Mouse (Mus musculus): ENCODE results near the gene Zc3h7a. TPM values are rescaled to one million over a fixed set of nuclear protein-coding genes. Genes with fewer than 3 reads are reported as not detected.

The Zc3h7a gene
- polyA plus RNA-seq, 1 experiment, result 73.2 TPM

DNA sequence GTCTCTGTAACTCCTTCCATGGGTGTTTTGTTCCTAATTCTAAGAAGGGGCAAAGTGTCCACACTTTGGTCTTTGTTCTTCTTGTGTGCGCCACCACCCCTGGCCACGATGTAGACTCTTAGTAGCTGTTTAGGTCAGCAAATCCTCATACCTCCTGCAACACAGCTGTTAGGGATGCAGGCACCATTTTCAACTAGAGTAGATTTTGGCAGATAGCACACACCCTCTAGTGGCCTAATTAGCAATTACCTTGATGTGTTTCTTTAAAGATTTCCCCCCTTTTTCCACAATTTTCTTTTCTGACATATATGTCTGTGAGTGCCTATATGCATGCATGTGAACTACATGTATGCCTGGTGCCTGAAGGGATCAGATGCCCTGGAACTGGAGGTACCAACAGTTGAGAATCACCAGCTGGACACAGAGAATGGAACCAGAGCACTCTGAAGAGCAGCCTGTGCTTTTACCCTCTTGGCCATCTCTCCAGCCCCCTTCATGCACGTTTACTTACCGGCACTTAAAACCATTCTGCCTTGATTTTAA, 66.9 kb downstream of the Zc3h7a start:
- 55% methylated on average over 4 of the region's 4 CpGs for WGBS
- DNase-seq, result no peak
- H3K4me1 ChIP-seq (ENCODE audit: control insufficient read depth, insufficient read depth, low read length), result no peaks in the 10 kb centered on the region
- H3K4me3 ChIP-seq (replicated peaks; ENCODE audit: extremely low read depth, low read depth, low read length), result no peak overlapping the region
- TF ChIP-seq POLR2A (IDR thresholded peaks at IDR 0.05; ENCODE audit: borderline replicate concordance, extremely low read depth, low read depth, low read length), result no peak
- no peak for TF ChIP-seq CTCF (IDR thresholded peaks at IDR 0.05; ENCODE audit: insufficient read depth, low read length)

DNA sequence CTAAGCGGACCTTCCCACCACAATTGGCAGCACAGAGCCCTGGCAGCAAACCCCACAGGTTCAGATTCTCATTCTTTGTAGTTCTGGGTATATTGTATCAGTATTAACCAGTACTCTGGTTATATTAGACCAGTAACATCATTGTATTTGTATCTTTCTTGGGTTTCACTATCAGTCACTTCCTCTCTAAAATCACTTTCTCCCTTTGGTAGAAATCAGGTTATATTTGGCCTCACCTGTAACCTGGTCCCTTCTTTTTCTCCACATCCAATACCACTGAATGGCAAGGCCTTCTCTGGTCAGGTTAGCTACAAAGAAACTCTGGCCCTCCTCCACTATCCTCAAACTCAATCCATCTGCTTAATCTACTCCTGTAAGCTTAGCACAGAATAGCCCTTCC, 71.3 kb downstream of the Zc3h7a start:
- Histone ChIP-seq H3K4me3 (replicated peaks; ENCODE audit: extremely low read depth, low read depth, low read length) (no peak overlapping the region), H3K4me1 (ENCODE audit: control insufficient read depth, insufficient read depth, low read length) (no peaks in the 10 kb centered on the region)
- DNase-seq, result no peak
- TF ChIP-seq CTCF (IDR thresholded peaks at IDR 0.05; ENCODE audit: insufficient read depth, low read length) (no peak), POLR2A (IDR thresholded peaks at IDR 0.05; ENCODE audit: borderline replicate concordance, extremely low read depth, low read depth, low read length) (no peak)
- WGBS, result 88% methylated on average over 1 of the region's 1 CpGs

DNA sequence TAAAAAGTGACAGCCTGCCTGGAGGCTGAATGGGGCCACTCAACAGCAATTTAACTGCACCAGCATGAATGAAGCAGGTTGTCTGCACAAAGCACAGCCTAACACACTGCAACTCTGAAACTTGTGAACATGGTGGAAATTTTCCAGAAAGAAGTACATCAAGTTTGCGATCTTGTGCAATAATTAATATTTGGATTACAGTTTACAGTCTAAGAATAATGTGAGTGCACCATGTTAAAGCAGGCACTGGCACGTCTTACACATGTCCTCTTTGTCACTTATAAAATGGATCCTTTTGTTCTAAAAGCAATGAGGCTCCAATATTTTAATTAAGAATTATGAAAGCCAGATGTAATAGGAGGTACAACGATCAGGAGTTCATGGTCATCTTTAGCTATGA, 78.9 kb downstream of the Zc3h7a start:
- Histone ChIP-seq H3K4me3 (replicated peaks; ENCODE audit: extremely low read depth, low read depth, low read length) (no peak overlapping the region), H3K4me1 (ENCODE audit: control insufficient read depth, insufficient read depth, low read length) (no peaks in the 10 kb centered on the region; the same call in 1 of the 2 replicates)
- no peak for DNase-seq
- no peak for TF ChIP-seq POLR2A (IDR thresholded peaks at IDR 0.05; ENCODE audit: borderline replicate concordance, extremely low read depth, low read depth, low read length)
- whole genome bisulfite sequencing, result 86% methylated on average over 3 of the region's 3 CpGs

DNA sequence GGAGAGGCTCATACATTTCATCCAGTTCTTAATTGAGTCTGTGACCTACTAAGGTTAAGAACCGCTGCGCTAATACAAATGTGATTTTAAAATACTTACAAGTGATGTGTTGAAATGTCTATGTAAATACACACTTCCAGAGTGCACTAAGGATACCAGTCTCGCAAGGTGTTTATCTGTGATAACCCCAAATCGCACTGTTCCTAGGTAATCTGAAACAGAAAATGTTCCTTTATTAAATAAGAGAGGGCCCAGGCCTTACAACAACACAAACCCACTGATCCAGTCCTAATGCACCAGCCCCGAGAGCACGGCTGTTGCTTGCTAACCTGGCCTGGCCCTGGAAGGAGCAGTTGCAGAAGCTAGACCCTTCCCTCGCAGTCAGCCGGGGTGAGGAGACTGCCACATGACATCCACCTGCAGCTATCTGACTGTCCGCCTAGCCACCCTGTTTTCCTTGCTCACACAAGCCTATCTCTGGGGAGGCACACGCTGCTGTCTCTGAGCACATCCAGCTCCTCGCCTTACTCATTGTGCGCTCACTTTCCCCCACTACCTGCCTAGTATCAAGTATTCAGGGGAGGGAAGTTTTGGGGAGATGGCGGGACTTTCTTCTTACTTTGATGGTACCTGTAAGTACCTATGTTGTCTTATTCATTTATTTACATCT, 82.3 kb downstream of the Zc3h7a start:
- Histone ChIP-seq H3K4me3 (replicated peaks; ENCODE audit: extremely low read depth, low read depth, low read length) (no peak overlapping the region), H3K4me1 (ENCODE audit: control insufficient read depth, insufficient read depth, low read length) (peaks cover 4% of the 10 kb centered on the region; the same call in 1 of the 2 replicates)
- DNase-seq, result no peak
- TF ChIP-seq POLR2A (IDR thresholded peaks at IDR 0.05; ENCODE audit: borderline replicate concordance, extremely low read depth, low read depth, low read length) (no peak), CTCF (IDR thresholded peaks at IDR 0.05; ENCODE audit: insufficient read depth, low read length) (no peak)
- WGBS, result 83% methylated on average over 13 of the region's 13 CpGs

DNA sequence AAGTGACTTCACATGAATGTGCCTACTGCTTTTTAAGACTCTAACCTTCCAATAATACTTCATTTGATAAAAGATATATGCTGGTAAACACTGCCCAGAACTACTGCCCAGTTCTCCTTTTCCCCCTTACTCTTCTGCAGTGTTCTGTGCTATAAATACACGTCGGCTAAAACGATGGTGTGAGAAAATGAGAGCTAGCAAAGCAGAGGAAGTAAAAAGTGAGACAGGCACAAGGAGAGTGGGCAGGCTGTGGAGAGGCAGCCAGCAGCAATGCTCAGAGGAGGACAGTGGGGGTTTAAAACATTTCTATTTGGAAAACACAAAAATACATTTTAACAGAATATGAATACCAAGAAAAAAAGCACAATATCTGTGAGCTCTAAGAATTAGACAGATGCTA, 83.7 kb downstream of the Zc3h7a start:
- Histone ChIP-seq H3K4me3 (replicated peaks; ENCODE audit: extremely low read depth, low read depth, low read length) (no peak overlapping the region), H3K4me1 (ENCODE audit: control insufficient read depth, insufficient read depth, low read length) (peaks cover 4% of the 10 kb centered on the region; the same call in 1 of the 2 replicates)
- TF ChIP-seq POLR2A (IDR thresholded peaks at IDR 0.05; ENCODE audit: borderline replicate concordance, extremely low read depth, low read depth, low read length) (no peak), CTCF (IDR thresholded peaks at IDR 0.05; ENCODE audit: insufficient read depth, low read length) (no peak)
- no peak for DNase-seq
- 22% methylated on average over 3 of the region's 3 CpGs for WGBS

DNA sequence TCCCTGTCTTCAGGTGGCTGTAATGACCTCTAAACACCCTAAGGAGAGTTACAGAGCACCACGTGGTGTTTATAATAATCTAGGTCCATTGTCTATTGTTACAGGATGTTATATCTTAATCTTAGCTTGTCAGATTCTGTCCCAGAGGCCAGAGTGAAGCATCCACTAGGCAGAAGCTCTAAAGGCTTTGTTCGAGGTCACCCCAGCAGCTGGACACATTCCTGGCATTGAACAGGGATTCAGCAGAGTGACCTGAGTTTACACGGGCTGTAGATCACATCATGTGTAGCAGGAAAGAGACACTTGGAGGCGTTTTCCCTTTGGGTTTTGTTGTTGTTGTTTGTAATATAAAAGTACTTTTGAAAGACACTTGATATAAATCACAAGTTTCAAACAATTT, 84.1 kb downstream of the Zc3h7a start:
- H3K4me3 ChIP-seq (replicated peaks; ENCODE audit: extremely low read depth, low read depth, low read length), result no peak overlapping the region
- DNase-seq, result no peak
- peaks cover 4% of the 10 kb centered on the region; the same call in 1 of the 2 replicates for H3K4me1 ChIP-seq (ENCODE audit: control insufficient read depth, insufficient read depth, low read length)
- TF ChIP-seq POLR2A (IDR thresholded peaks at IDR 0.05; ENCODE audit: borderline replicate concordance, extremely low read depth, low read depth, low read length) (no peak), CTCF (IDR thresholded peaks at IDR 0.05; ENCODE audit: insufficient read depth, low read length) (no peak)
- 39% methylated on average over 4 of the region's 4 CpGs for WGBS

DNA sequence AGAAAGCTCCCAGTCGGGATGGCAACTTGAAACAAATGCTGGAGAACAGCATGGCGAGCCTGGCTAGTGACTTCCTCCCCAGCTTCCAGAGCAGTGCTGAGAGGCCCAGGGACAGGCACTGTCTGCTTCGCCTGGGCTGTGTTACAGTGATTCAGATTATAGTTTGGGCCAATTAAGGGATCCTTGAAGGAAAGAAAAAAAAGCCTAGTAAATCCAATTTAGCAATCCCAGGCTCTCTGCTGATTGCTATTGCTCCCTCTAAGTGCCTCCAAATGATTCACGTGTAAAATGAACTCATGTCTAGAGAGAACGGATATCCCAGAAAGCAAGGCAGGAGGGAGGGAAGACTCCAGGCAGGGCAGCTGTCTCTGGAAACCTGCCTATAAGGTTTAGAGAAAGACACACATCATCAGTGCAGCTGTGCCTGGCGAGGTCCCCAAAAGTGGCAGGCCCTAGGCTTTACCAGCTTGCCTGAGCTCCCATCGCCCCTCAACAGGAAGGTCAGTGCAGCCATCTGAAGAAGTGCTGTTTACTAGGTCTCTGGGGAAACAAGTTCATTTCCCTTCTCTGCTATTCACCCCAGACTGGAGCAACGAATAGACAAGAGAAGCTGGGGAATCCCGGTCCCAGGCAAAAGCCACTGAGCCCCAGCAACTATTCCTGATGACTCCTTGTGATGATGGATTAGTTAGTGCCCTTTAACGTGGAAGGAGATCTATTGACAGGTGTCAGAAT, 85.2 kb downstream of the Zc3h7a start:
- 72% methylated on average over 10 of the region's 10 CpGs for WGBS
- no peak for DNase-seq
- TF ChIP-seq POLR2A (IDR thresholded peaks at IDR 0.05; ENCODE audit: borderline replicate concordance, extremely low read depth, low read depth, low read length) (no peak), CTCF (IDR thresholded peaks at IDR 0.05; ENCODE audit: insufficient read depth, low read length) (no peak)
- Histone ChIP-seq H3K4me3 (replicated peaks; ENCODE audit: extremely low read depth, low read depth, low read length) (no peak overlapping the region), H3K4me1 (ENCODE audit: control insufficient read depth, insufficient read depth, low read length) (peaks cover 4% of the 10 kb centered on the region; the same call in 1 of the 2 replicates)

DNA sequence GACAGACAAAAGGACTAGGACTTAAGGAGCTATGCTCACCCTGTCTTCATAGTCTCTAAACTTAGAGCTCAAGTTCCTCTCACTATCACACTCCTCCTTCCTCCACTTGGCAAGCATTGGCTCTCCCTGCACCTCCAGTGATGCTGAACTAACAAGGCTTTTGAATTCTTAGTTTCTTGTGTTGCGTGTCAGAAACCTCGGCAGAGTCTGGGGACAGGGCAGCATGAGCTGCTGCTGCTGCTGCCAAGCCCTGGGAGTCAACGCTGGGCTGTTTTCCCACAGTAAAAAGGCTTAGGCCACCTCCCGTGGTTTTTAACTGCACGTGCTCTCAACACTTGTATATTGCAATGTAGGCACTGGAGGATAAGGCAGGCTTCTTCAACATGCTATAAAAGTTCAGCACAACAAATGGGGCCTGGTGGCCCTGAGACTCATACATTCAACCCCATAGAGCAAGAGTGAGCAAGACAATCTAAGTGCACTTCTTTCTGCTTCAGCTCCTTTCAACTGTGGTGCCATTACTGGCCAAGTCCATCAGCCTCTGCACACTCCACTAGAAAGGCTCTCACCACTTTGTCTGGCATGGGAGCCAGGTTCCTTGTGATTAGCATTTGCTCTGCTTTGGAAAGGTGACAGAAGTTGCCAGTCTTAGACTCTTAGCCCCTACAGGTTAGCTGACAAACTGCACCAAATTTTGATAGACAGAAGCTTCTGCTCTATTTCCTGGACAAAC, 89.2 kb downstream of the Zc3h7a start:
- TF ChIP-seq CTCF (IDR thresholded peaks at IDR 0.05; ENCODE audit: insufficient read depth, low read length) (no peak), POLR2A (IDR thresholded peaks at IDR 0.05; ENCODE audit: borderline replicate concordance, extremely low read depth, low read depth, low read length) (no peak)
- WGBS, result 81% methylated on average over 5 of the region's 5 CpGs
- Histone ChIP-seq H3K4me3 (replicated peaks; ENCODE audit: extremely low read depth, low read depth, low read length) (no peak overlapping the region), H3K4me1 (ENCODE audit: control insufficient read depth, insufficient read depth, low read length) (peaks cover 4% of the 10 kb centered on the region; the same call in 1 of the 2 replicates)
- no peak for DNase-seq

Other genes starting within 250 kb of the Zc3h7a start
- 41.8 and 50.6 TPM in 2 replicates for gene Snn, start 115.4 kb downstream of the Zc3h7a start, polyA plus RNA-seq (2012; rRNA removed)
- gene Litaf, start 110.2 kb downstream of the Zc3h7a start, polyA plus RNA-seq (2012; rRNA removed), result 207 and 215 TPM in 2 replicates
- 23.2 and 25.6 TPM in 2 replicates for gene Txndc11, start 41.7 kb downstream of the Zc3h7a start, polyA plus RNA-seq (2012; rRNA removed)
- gene Rsl1d1, start 26.9 kb upstream of the Zc3h7a start, polyA plus RNA-seq (2012; rRNA removed), result 3.7 and 6.0 TPM in 2 replicates
- 23.5 and 33.7 TPM in 2 replicates for gene Gspt1, start 77.9 kb upstream of the Zc3h7a start, polyA plus RNA-seq (2012; rRNA removed)
- 0.36 and 0.41 TPM in 2 replicates for gene Tnfrsf17, start 137.4 kb upstream of the Zc3h7a start, polyA plus RNA-seq (2012; rRNA removed)
- gene Snx29, start 146.5 kb upstream of the Zc3h7a start, polyA plus RNA-seq (2012; rRNA removed), result 8.5 and 10.6 TPM in 2 replicates

Measured in lung, adult 2 months (tissue).